Mouse (Mus musculus) spleen, adult 2 months (tissue): ENCODE measurements at regions not wholly inside any gene's neighbourhood (a gene's known extent, or its start where the extent isn't known, plus 50 kb on each side); places are given as distances from the start of the nearest gene placed in this dataset.

Experiments
- CTCF ChIP-seq: fragments of 200-500 bp; IDR thresholded peaks from 2 replicates; pipeline ENCODE4 v1.5.1; 2011; ENCODE audit warnings: mild to moderate bottlenecking, inconsistent platforms; ENCODE audit not compliant: insufficient read depth, insufficient read length, insufficient replicate concordance; ENCODE audit errors: extremely low read depth
- POLR2A ChIP-seq: fragments of 200-500 bp; IDR thresholded peaks from 2 replicates; pipeline ENCODE4 v1.6.1; 2011; ENCODE audit warnings: low read depth, low read length, inconsistent platforms

GRCm38 (mm10) chr13:102447310-102447709, 246.0 kb upstream of the Cd180 start:
- TF ChIP-seq CTCF, result no peak
- no peak for TF ChIP-seq POLR2A
